Mouse (Mus musculus): ENCODE measurements around the gene Tipin.

Gene Tipin

GRCm38 (mm10) chr9:64343656-64344055 lies 62.3 kb downstream of the Tipin start:
- in situ Hi-C loops (cut with MboI, MseI) = no loop called here

- in situ Hi-C loops (cut with MboI, MseI) = no loop called here
Observed at GRCm38 (mm10) chr9:64345931-64346330, 64.5 kb downstream of the Tipin start.

GRCm38 (mm10) chr9:64347377-64347776 lies 66.0 kb downstream of the Tipin start:
- in situ Hi-C loops (cut with MboI, MseI) = no loop called here

- in situ Hi-C loops (cut with MboI, MseI) = no loop called here
Observed at GRCm38 (mm10) chr9:64349490-64349889, 68.1 kb downstream of the Tipin start.

GRCm38 (mm10) chr9:64351191-64351590 lies 69.8 kb downstream of the Tipin start:
- in situ Hi-C loops (cut with MboI, MseI) = no loop called here

Measured in T-helper 17 cell (primary cell).